Mouse (Mus musculus) heart, adult 2 months (tissue): ENCODE results near the gene Fam3a. TPM values are rescaled to one million over a fixed set of nuclear protein-coding genes. Genes with fewer than 3 reads are reported as not detected.
A peak's percentile ranks its signal among the peaks of the same experiment; 100 is the strongest.

Experiments used
- DNase-seq, 2 experiments: peaks; one replicate each; pipeline ENCODE4 v3.0.0; 2021
- H3K27ac ChIP-seq: fragments of 200-600 bp; 2 replicates; pipeline ENCODE4 v1.8.1; 2022
- H3K27me3 ChIP-seq: fragments of 200-500 bp; 2 replicates; pipeline ENCODE4 v1.6.1; 2012; ENCODE audit warnings: mild to moderate bottlenecking, low read length, inconsistent platforms, mixed read lengths; ENCODE audit not compliant: control insufficient read depth, insufficient read depth
- H3K36me3 ChIP-seq: fragments of 200-500 bp; 2 replicates; pipeline ENCODE4 v1.6.1; 2012; ENCODE audit warnings: low read length, inconsistent platforms; ENCODE audit not compliant: control insufficient read depth, insufficient read depth
- H3K4me1 ChIP-seq: fragments of 200-500 bp; 2 replicates; pipeline ENCODE4 v1.6.1; 2011; ENCODE audit warnings: low read length; ENCODE audit not compliant: control insufficient read depth, insufficient read depth
- H3K4me3 ChIP-seq: fragments of 200-600 bp; 2 replicates; pipeline ENCODE4 v1.8.1; 2022
- H3K79me2 ChIP-seq: fragments of 200-500 bp; replicated peaks from 2 replicates; pipeline ENCODE4 v1.6.1; 2012; ENCODE audit warnings: mild to moderate bottlenecking, inconsistent platforms, low read length, moderate library complexity, mixed read lengths; ENCODE audit not compliant: control insufficient read depth, insufficient read depth
- H3K9ac ChIP-seq: fragments of 200-500 bp; 2 replicates; pipeline ENCODE4 v1.6.1; 2012; ENCODE audit warnings: low read depth, mild to moderate bottlenecking, control low read depth, inconsistent platforms, low read length, mixed read lengths
- CTCF ChIP-seq: fragments of 200-600 bp; IDR thresholded peaks from 2 replicates; pipeline ENCODE4 v1.8.1; 2022; ENCODE audit warnings: antibody characterized with exemption, mild to moderate bottlenecking, moderate library complexity
- EP300 ChIP-seq: fragments of 200-500 bp; IDR thresholded peaks from 2 replicates; pipeline ENCODE4 v1.6.1; 2011; ENCODE audit warnings: low read depth, low read length, control low read depth; ENCODE audit not compliant: insufficient read depth
- POLR2A ChIP-seq: fragments of 200-500 bp; IDR thresholded peaks from 2 replicates; pipeline ENCODE4 v1.6.1; 2011; ENCODE audit warnings: mild to moderate bottlenecking, low read depth, low read length, control low read depth; ENCODE audit not compliant: insufficient read depth
- WGBS: fragments of 180-500 bp; shearing (Covaris S2); methylation state at CpG from one replicate; pipeline ENCODE4 v1.1.7; 2018; 5-methylcytosine and 5-hydroxymethylcytosine counted together
- intact Hi-C: fragments of 180-260 bp; cut with DNase I; formaldehyde crosslinking; loops from one replicate; pipeline ENCODE4 v1.15.1; 2025
- long read RNA-seq: library from polyadenylated mRNA; stranded (forward); transcript quantifications from one replicate; pipeline ENCODE4 v2.0.0, GENCODE M21; 2021
- polyA plus RNA-seq: library from polyadenylated mRNA; depleted of rRNA; stranded (reverse); fragments of >200 nt; gene quantifications from 2 replicates; pipeline ENCODE4 v1.2.3, GENCODE M21; 2012; rRNA removed
- total RNA-seq, 2 experiments: library from RNA; stranded (reverse); gene quantifications; 2 replicates each; pipeline ENCODE4 v1.2.3; 2021

Gene Fam3a
- 10 to 100 TPM; 16.6 to 21.5 TPM for total RNA-seq
- 29.8 and 32.4 TPM in 2 replicates for polyA plus RNA-seq
- long read RNA-seq, transcript Fam3a-206 (9 exons, 1,899 nt): major isoform, 10 of 18 reads
- long read RNA-seq, partial matches to known transcripts: 1 of 18 reads
- long read RNA-seq, other reads (novel, unspliced or antisense): 7 of 18 reads

DNA sequence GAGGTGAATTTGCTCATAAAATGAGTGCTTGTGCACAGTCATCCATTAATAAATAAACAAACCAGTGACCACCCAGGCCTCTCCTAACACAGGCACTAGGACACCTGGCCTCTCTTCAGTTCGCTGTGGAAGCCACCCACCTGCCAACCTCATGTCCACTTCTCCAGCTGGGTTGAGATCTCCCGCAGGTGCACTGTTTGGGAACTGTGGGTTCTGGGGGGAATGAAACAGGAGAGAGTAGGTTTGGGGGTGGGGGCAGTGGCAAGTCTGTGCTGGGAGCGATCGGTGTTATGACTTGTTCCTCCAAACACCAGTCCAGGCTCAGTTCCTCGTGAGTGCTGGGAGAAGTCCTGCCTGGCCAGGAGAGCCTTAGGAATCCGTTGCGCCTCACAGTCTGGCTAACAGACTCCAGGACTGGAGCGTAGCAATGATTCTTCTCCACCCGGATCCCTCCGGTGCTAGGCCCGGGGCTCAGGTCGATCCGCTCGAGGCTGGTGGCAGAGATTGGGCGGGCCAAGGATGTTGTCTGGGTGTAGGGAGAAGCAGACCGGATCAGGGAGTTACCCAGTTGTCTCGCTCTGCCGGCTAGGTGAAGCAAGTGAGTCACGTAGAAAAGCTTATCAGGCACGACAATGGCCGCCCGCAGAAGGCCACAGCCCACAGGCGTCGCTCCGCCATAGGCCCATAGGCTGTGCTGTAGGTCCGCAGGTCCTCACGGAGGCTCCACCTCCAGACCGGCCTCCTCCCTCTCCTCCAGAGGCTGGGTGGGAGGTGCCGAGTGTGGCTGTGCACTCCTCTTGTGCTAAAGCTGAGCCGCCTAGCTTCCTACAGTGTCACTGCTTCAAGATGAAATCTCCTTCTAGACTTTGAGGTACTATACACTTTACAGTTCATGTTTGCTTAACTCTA is at the start of gene Fam3a, which contains the start of gene Ikbkg:
Gene Fam3a, minus strand, starts transcription at position 738 of the 909 bp plus-strand sequence.
Gene Ikbkg, plus strand, starts transcription at position 756 of the 909 bp plus-strand sequence.
- DNase-seq: peak; percentile 82 to 90
- intact Hi-C loops: loop anchor here (2.0 to 5.0 kb wide), 5 partner anchors 35 to 425 kb away; partner anchors contain the start of genes Dnase1l1, Flna, G6pdx and Hcfc1
- Histone ChIP-seq H3K27me3 (no peaks in the 10 kb centered on the region), H3K36me3 (no peaks in the 10 kb centered on the region), H3K27ac (peak within 1 kb of the TSS; percentile 90), H3K4me3 (peak within 1 kb of the TSS; percentile 65), H3K79me2 (no peaks in the 10 kb centered on the region), H3K9ac (peak within 1 kb of the TSS; percentile 90), H3K4me1 (peaks cover 1% of the 10 kb centered on the region; the same call in 1 of the 2 replicates)
- WGBS: 14% methylated on average over 30 of the region's 30 CpGs
- TF ChIP-seq EP300 (no peak), POLR2A (peak; percentile 84), CTCF (peak; percentile 73)

DNA sequence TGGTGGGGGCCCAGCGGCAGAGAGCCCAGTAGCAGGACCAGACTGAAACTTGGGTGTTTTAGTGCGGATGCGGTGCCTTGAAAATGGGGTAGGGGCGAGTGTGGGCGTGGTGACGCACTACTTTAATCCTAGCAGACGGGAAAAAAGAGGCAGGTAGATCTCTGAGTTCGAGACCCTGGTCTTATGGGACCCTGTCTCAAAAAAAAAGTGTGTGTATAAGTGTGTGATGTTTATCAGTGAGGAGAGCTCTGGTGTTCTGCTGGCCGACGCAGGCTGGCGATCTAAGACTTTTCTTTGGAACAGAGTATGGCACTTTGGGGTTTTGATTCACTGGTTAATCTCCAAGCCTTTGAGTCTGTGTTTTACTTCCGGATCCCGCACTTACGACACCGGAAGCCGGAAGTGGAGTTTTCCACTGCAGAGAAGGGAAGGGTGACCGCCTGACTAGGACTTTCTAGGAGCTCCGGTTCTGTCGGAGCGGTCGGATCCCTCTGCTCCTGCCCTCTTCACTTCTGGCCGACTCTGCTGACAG is 36.3 kb upstream of the Fam3a start:
- Histone ChIP-seq H3K9ac (peak overlapping the region; percentile 79), H3K4me1 (0 out of 2 replicates have a peak, but pooled peaks cover 3% of the 10 kb centered on the region), H3K27me3 (no peaks in the 10 kb centered on the region), H3K36me3 (no peaks in the 10 kb centered on the region), H3K4me3 (peak overlapping the region; percentile 48), H3K79me2 (no peaks in the 10 kb centered on the region), H3K27ac (peak overlapping the region; percentile 95)
- WGBS: 18% methylated on average over 22 of the region's 22 CpGs
- TF ChIP-seq POLR2A: peak; percentile 64; the same call in 1 of the 2 replicates
- TF ChIP-seq EP300: no peak
- TF ChIP-seq CTCF: no peak
- intact Hi-C loops: loop anchor here (5.0 kb wide), 2 partner anchors 37 to 182 kb away; partner anchors contain the start of genes Fam3a, Flna and Ikbkg
- peak; percentile 83 to 84 for DNase-seq

DNA sequence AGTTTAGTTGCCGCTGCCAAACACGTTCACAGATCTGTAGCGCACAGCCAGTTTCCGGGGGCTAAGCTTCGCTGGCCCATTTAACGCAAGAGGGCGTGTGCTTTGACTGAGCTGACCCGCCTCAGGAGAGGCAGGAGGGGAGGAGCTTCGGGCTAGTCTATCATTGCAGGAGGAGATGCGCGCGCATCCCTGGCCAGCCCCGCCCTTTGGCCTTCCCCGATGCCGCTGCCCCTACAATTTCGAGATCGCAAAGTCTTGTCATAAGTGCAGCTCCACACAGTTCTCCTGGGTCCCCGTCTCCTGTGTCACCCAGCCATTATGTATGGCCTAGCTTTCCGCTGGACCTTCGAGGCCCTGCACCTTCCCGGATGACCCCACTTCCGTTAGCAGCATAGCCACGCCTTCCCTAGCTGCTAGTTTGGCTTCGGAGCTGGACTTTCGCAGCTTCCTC is 35.8 kb upstream of the Fam3a start, which contains the start of gene G6pdx:
Gene G6pdx, minus strand, starts transcription at position 369 of the 451 bp plus-strand sequence.
- intact Hi-C loops: loop anchor here (5.0 kb wide), 2 partner anchors 37 to 182 kb away; partner anchors contain the start of genes Fam3a, Flna and Ikbkg
- Histone ChIP-seq H3K9ac (peak within 1 kb of the TSS; percentile 79), H3K27me3 (no peaks in the 10 kb centered on the region), H3K4me1 (0 out of 2 replicates have a peak, but pooled peaks cover 3% of the 10 kb centered on the region), H3K36me3 (no peaks in the 10 kb centered on the region), H3K79me2 (no peaks in the 10 kb centered on the region), H3K4me3 (peak within 1 kb of the TSS; percentile 48), H3K27ac (peak within 1 kb of the TSS; percentile 95)
- 16% methylated on average over 25 of the region's 25 CpGs for WGBS
- peak; percentile 88 to 91 for DNase-seq
- TF ChIP-seq CTCF: peak; percentile 49
- TF ChIP-seq POLR2A: peak; percentile 71
- TF ChIP-seq EP300: no peak

GRCm38 (mm10) chrX:74428146-74428825 is 35.2 kb upstream of the Fam3a start:
- 26% methylated on average over 35 of the region's 35 CpGs for WGBS
- intact Hi-C loops: loop anchor here (5.0 kb wide), 2 partner anchors 36 to 181 kb away; partner anchors contain the start of genes Fam3a, Flna and Ikbkg

DNA sequence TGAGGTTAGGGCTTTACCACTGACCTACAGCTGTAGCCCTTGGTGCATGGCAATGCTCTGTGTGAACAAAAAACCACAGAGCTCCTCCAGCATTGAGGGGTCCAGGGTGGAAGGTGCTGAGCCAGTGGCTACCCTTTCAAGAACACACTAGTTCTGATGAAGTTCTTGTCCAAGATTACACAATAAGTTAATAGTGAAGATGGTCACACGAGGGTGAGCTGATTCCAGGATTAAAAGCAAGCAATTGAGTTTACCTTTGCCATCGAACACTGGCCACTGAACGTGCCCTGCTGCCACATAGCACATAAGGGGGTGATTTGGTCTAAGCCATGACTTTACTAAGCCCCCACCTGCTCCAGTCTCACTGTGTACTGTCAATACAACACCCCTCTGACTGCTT is 34.0 kb upstream of the Fam3a start:
- DNase-seq: no peak
- Histone ChIP-seq H3K79me2 (no peaks in the 10 kb centered on the region), H3K27ac (no peak overlapping the region), H3K36me3 (no peaks in the 10 kb centered on the region), H3K27me3 (no peaks in the 10 kb centered on the region), H3K9ac (no peak overlapping the region), H3K4me1 (0 out of 2 replicates have a peak, but pooled peaks cover 3% of the 10 kb centered on the region), H3K4me3 (no peak overlapping the region)
- no peak for TF ChIP-seq EP300
- no peak for TF ChIP-seq CTCF
- no peak for TF ChIP-seq POLR2A
- intact Hi-C loops: loop anchor here (5.0 kb wide), 2 partner anchors 35 to 180 kb away; partner anchors contain the start of genes Fam3a, Flna and Ikbkg
- WGBS: 76% methylated on average over 3 of the region's 3 CpGs

More at GRCm38 (mm10) chrX:74428146-74428825, 35.2 kb upstream of the Fam3a start:
- peak overlapping the region; percentile 48 for H3K4me3 ChIP-seq
- no peaks in the 10 kb centered on the region for H3K36me3 ChIP-seq
- peak overlapping the region; percentile 63 for H3K9ac ChIP-seq
- H3K79me2 ChIP-seq: no peaks in the 10 kb centered on the region
- H3K4me1 ChIP-seq: 0 out of 2 replicates have a peak, but pooled peaks cover 3% of the 10 kb centered on the region
- no peaks in the 10 kb centered on the region for H3K27me3 ChIP-seq
- DNase-seq: no peak
- TF ChIP-seq POLR2A: no peak
- TF ChIP-seq EP300: no peak
- TF ChIP-seq CTCF: no peak
- peak overlapping the region; percentile 95 for H3K27ac ChIP-seq
